Mouse (Mus musculus) intestine, embryonic 14.5 days (tissue): ENCODE data around the gene Tmem40. TPM values are rescaled to one million over a fixed set of nuclear protein-coding genes. Genes with fewer than 3 reads are reported as not detected.

Experiments used
- ATAC-seq: fragments of 200-750 bp; cut with Nextera tagmentation; replicated peaks from 2 replicates; pipeline ENCODE4 v1.8.0; 2017; ENCODE audit warnings: low read depth, moderate number of reproducible peaks, moderate TSS enrichment, moderate library complexity; ENCODE audit not compliant: low FRiP score, low TSS enrichment
- DNase-seq: peaks from one replicate; pipeline ENCODE4 v3.0.0-alpha.2; 2018; ENCODE audit warnings: low spot score
- H3K27ac ChIP-seq: fragments of 300-500 bp; sonication (generic); 2 replicates; pipeline ENCODE4 v1.5.1; 2014; ENCODE audit warnings: low read depth, mild to moderate bottlenecking, control low read depth
- H3K27me3 ChIP-seq: fragments of 300-500 bp; sonication (generic); replicated peaks from 2 replicates; pipeline ENCODE4 v1.6.1; 2014; ENCODE audit warnings: low read length, control low read depth; ENCODE audit not compliant: control insufficient read depth, insufficient read depth
- H3K36me3 ChIP-seq: fragments of 300-500 bp; sonication (generic); 2 replicates; pipeline ENCODE4 v1.6.1; 2014; ENCODE audit warnings: low read length, control low read depth; ENCODE audit not compliant: control insufficient read depth, insufficient read depth
- H3K4me1 ChIP-seq: fragments of 300-500 bp; sonication (generic); replicated peaks from 2 replicates; pipeline ENCODE4 v1.6.1; 2014; ENCODE audit warnings: low read length, control low read depth, mixed read lengths; ENCODE audit not compliant: control insufficient read depth, insufficient read depth
- H3K4me2 ChIP-seq: fragments of 300-500 bp; sonication (generic); 2 replicates; pipeline ENCODE4 v1.6.1; 2014; ENCODE audit warnings: low read length
- H3K4me3 ChIP-seq: fragments of 300-500 bp; sonication (generic); 2 replicates; pipeline ENCODE4 v1.5.1; 2014; ENCODE audit warnings: low read depth, low read length, control low read depth, mixed read lengths
- H3K9ac ChIP-seq: fragments of 300-500 bp; sonication (generic); 2 replicates; pipeline ENCODE4 v1.6.1; 2014; ENCODE audit warnings: mild to moderate bottlenecking, low read length
- H3K9me3 ChIP-seq: fragments of 300-500 bp; sonication (generic); 2 replicates; pipeline ENCODE4 v1.6.1; 2016; ENCODE audit warnings: low read length, control low read depth; ENCODE audit not compliant: control insufficient read depth
- WGBS: fragments of 180-500 bp; shearing (Covaris S2); extraction: QIAGEN DNeasy Blood & Tissue Kit; methylation state at CpG from one replicate; pipeline ENCODE4 v1.1.7; 2014; 5-methylcytosine and 5-hydroxymethylcytosine counted together
- polyA plus RNA-seq: library from polyadenylated mRNA; unstranded; fragments of >200 nt; fragmentation: Nextera tagmentation; extraction: Ambion mirVana; gene quantifications from 2 replicates; pipeline ENCODE4 v1.2.1, GENCODE M21; 2014

The Tmem40 gene
- polyA plus RNA-seq, 1 experiment from 2014 or later, result 0.51 TPM

DNA sequence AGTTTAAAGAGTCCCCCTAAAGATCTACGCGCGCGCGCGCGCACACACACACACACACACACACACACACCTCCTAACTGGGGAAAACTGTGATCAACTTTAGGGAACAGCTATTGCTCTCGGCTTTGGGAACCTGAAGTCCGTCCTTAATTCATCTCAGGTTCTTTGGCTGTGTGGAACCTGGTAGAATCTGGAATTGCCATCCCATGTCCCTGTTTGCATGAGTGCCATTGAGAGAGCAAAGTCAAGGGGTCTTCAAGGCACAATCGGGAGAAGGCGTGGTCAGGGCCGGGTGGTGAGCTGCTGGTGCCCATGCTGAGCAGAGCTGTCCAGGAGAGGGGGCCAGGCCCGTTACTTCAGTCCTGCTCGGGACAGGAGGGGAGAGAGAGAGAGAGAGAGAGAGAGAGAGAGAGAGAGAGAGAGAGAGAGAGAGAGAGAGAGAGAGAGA lies 11.8 kb upstream of the Tmem40 start:
- 2% methylated on average over 14 of the region's 14 CpGs for WGBS
- Histone ChIP-seq H3K4me2 (peak overlapping the region; percentile 70), H3K9me3 (peaks cover 3% of the 10 kb centered on the region; the same call in 1 of the 2 replicates), H3K27me3 (no peaks in the 10 kb centered on the region), H3K36me3 (0 out of 2 replicates have a peak, but pooled peaks cover 6% of the 10 kb centered on the region), H3K9ac (peak overlapping the region; percentile 41), H3K4me3 (peak overlapping the region; percentile 40), H3K27ac (peak overlapping the region; percentile 16; the same call in 1 of the 2 replicates), H3K4me1 (peaks cover 27% of the 10 kb centered on the region)
- ATAC-seq (peak; percentile 85), DNase-seq (peak; percentile 82)

DNA sequence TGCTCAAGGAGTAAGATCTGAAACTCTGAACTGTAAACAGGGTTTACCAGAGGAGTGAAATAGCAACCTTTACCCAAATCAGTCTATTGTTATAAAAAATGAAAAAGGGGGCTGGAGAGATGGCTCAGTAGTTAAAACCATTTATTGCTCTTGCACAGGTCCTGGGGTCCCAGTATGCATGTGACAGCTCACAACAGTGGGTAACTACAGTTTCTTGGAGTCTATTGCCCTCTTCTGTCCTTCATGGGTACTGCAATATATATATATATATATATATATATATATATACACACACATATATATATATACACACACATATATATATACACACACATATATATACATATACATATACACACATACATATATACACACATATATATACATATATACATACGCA lies 10.4 kb upstream of the Tmem40 start:
- Histone ChIP-seq H3K27me3 (no peaks in the 10 kb centered on the region), H3K4me1 (peaks cover 27% of the 10 kb centered on the region), H3K4me2 (no peak overlapping the region), H3K4me3 (no peak overlapping the region), H3K9ac (no peak overlapping the region), H3K36me3 (no peaks in the 10 kb centered on the region), H3K27ac (no peak overlapping the region), H3K9me3 (peaks cover 3% of the 10 kb centered on the region; the same call in 1 of the 2 replicates)
- 94% methylated on average over 1 of the region's 1 CpGs for WGBS
- ATAC-seq, result no peak
- no peak for DNase-seq

DNA sequence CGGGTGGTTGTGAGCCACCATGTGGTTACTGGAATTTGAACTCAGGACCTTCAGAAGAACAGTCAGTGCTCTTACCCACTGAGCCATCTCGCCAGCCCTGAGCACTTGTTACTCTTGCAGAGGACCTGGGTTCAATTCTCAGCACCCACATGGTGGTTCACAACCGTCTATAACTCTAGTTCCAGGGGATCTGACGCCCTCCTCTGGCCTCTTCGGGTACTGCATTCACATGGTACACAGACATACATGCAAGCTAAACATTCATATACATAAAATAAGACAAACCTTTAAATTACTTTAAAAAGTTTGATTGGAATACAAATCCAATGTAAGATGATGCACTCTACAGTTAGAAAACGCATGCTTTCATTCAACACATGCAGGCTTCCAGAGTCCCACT lies 10.0 kb upstream of the Tmem40 start:
- Histone ChIP-seq H3K9ac (no peak overlapping the region), H3K36me3 (no peaks in the 10 kb centered on the region), H3K4me3 (no peak overlapping the region), H3K9me3 (peaks cover 3% of the 10 kb centered on the region; the same call in 1 of the 2 replicates), H3K27me3 (no peaks in the 10 kb centered on the region), H3K4me1 (peaks cover 27% of the 10 kb centered on the region), H3K4me2 (no peak overlapping the region), H3K27ac (no peak overlapping the region)
- no peak for DNase-seq
- 79% methylated on average over 6 of the region's 6 CpGs for WGBS
- no peak for ATAC-seq

GRCm38 (mm10) chr6:115770852-115771251 lies 8.6 kb upstream of the Tmem40 start:
- WGBS, result 58% methylated on average over 4 of the region's 4 CpGs
- peaks cover 3% of the 10 kb centered on the region; the same call in 1 of the 2 replicates for H3K9me3 ChIP-seq
- no peak overlapping the region for H3K27ac ChIP-seq
- peaks cover 14% of the 10 kb centered on the region for H3K4me1 ChIP-seq
- no peak overlapping the region for H3K4me2 ChIP-seq
- H3K9ac ChIP-seq, result no peak overlapping the region
- ATAC-seq, result no peak
- H3K27me3 ChIP-seq, result no peaks in the 10 kb centered on the region
- no peak overlapping the region for H3K4me3 ChIP-seq
- no peaks in the 10 kb centered on the region for H3K36me3 ChIP-seq
- no peak for DNase-seq

- Histone ChIP-seq H3K27ac (no peak overlapping the region), H3K4me1 (0 out of 2 replicates have a peak, but pooled peaks cover 8% of the 10 kb centered on the region), H3K9me3 (peaks cover 3% of the 10 kb centered on the region; the same call in 1 of the 2 replicates), H3K4me2 (no peak overlapping the region), H3K36me3 (no peaks in the 10 kb centered on the region), H3K27me3 (no peaks in the 10 kb centered on the region), H3K4me3 (no peak overlapping the region), H3K9ac (no peak overlapping the region)
- WGBS, result 83% methylated on average over 20 of the region's 20 CpGs
- ATAC-seq (no peak), DNase-seq (no peak)
These were observed 8.0 kb upstream of the Tmem40 start for GRCm38 (mm10) chr6:115770059-115770670.

- no peak overlapping the region for H3K9ac ChIP-seq
- no peak overlapping the region for H3K4me2 ChIP-seq
- H3K9me3 ChIP-seq, result peaks cover 3% of the 10 kb centered on the region; the same call in 1 of the 2 replicates
- H3K4me3 ChIP-seq, result no peak overlapping the region
- ATAC-seq, result no peak
- 50% methylated on average over 4 of the region's 4 CpGs for WGBS
- peaks cover 13% of the 10 kb centered on the region for H3K4me1 ChIP-seq
- H3K27ac ChIP-seq, result 0 out of 2 replicates have a peak overlapping the region, but pooled peaks have one; percentile 16
- no peak for DNase-seq
- no peaks in the 10 kb centered on the region for H3K36me3 ChIP-seq
- H3K27me3 ChIP-seq, result no peaks in the 10 kb centered on the region
These were observed 6.0 kb upstream of the Tmem40 start for GRCm38 (mm10) chr6:115768207-115768606.

- Histone ChIP-seq H3K27ac (0 out of 2 replicates have a peak overlapping the region, but pooled peaks have one; percentile 16), H3K9ac (no peak overlapping the region), H3K4me1 (peaks cover 15% of the 10 kb centered on the region), H3K4me3 (no peak overlapping the region), H3K4me2 (no peak overlapping the region), H3K9me3 (peaks cover 2% of the 10 kb centered on the region; the same call in 1 of the 2 replicates), H3K36me3 (no peaks in the 10 kb centered on the region), H3K27me3 (no peaks in the 10 kb centered on the region)
- 54% methylated on average over 9 of the region's 9 CpGs for WGBS
- DNase-seq (no peak), ATAC-seq (no peak)
These were observed 5.1 kb upstream of the Tmem40 start for GRCm38 (mm10) chr6:115767357-115767756.

DNA sequence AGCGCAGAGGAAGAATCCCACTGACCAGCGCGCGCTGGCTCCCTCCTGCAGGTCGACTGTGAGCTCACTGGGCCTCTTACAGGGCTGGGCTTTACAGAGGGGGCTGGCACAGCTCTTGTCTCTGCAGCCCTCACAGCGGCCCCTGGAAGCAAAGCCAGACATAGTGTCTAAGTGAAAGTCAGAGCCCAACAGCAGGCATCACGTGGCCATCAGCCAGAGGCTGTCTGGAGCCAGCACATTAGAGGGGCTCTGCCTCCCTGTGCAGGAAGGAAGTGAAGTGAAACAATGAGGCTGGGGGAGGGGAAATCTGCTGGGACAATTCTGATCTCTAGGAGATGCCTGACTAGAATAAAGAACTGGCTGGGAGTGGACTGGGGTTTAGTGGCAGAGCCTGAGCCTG lies 2.0 kb upstream of the Tmem40 start:
- Histone ChIP-seq H3K9me3 (no peaks in the 10 kb centered on the region), H3K9ac (peak overlapping the region; percentile 32), H3K27ac (peak overlapping the region; percentile 90), H3K4me2 (peak overlapping the region; percentile 33), H3K36me3 (no peaks in the 10 kb centered on the region), H3K4me3 (no peak overlapping the region), H3K4me1 (peaks cover 20% of the 10 kb centered on the region), H3K27me3 (no peaks in the 10 kb centered on the region)
- peak; percentile 81 for DNase-seq
- WGBS, result 8% methylated on average over 7 of the region's 7 CpGs
- ATAC-seq, result peak; percentile 86

GRCm38 (mm10) chr6:115760982-115761381 lies 1.2 kb downstream of the Tmem40 start:
- Histone ChIP-seq H3K4me2 (no peak overlapping the region), H3K27ac (no peak overlapping the region), H3K4me1 (peaks cover 20% of the 10 kb centered on the region), H3K36me3 (no peaks in the 10 kb centered on the region), H3K9ac (no peak overlapping the region), H3K4me3 (no peak overlapping the region), H3K27me3 (no peaks in the 10 kb centered on the region), H3K9me3 (no peaks in the 10 kb centered on the region)
- ATAC-seq (no peak), DNase-seq (no peak)
- 52% methylated on average over 4 of the region's 4 CpGs for WGBS
